Mouse (Mus musculus) myocyte (in vitro differentiated cells): ENCODE measurements at regions not wholly inside any gene's neighbourhood (a gene's known extent, or its start where the extent isn't known, plus 50 kb on each side); places are given as distances from the start of the nearest gene placed in this dataset.

Experiments used
- H3K27me3 ChIP-seq: one replicate; pipeline ENCODE4 v1.6.1; 2011; ENCODE audit not compliant: control insufficient read depth, insufficient read depth, insufficient read length
- H3K36me3 ChIP-seq: one replicate; pipeline ENCODE4 v1.6.1; 2011; ENCODE audit not compliant: control insufficient read depth, insufficient read depth
- H3K4me2 ChIP-seq: one replicate; pipeline ENCODE4 v1.6.1; 2011; ENCODE audit warnings: low read depth, control low read depth
- H3K4me3 ChIP-seq: one replicate; pipeline ENCODE4 v1.5.1; 2011; ENCODE audit warnings: mild to moderate bottlenecking, control low read depth, moderate library complexity
- H3K79me2 ChIP-seq: one replicate; pipeline ENCODE4 v1.6.1; 2011; ENCODE audit not compliant: control insufficient read depth, insufficient read depth
- H3ac ChIP-seq: one replicate; pipeline ENCODE4 v1.6.1; 2011; ENCODE audit not compliant: control insufficient read depth, insufficient read length
- CEBPB ChIP-seq: IDR thresholded peaks from 2 replicates; pipeline ENCODE4 v1.6.1; 2011; ENCODE audit warnings: mild to moderate bottlenecking, moderate library complexity; ENCODE audit not compliant: poor library complexity, insufficient read depth, severe bottlenecking
- E2F4 ChIP-seq: IDR thresholded peaks from one replicate; pipeline ENCODE4 v1.6.1; 2011; ENCODE audit warnings: mild to moderate bottlenecking, control low read depth, moderate library complexity; ENCODE audit not compliant: insufficient read depth
- MAX ChIP-seq: IDR thresholded peaks from one replicate; pipeline ENCODE4 v1.6.1; 2011; ENCODE audit warnings: low read depth, mild to moderate bottlenecking, control low read depth
- MYOD1 ChIP-seq, 3 experiments: IDR thresholded peaks; one replicate each; pipeline ENCODE4 v1.6.1; 2011; ENCODE audit warnings: control low read depth in 2 of 3, low read depth in 2 of 3, mild to moderate bottlenecking in 2 of 3, moderate library complexity in 1 of 3; ENCODE audit not compliant: insufficient read length in 2 of 3, control insufficient read depth in 1 of 3
- MYOG ChIP-seq, 3 experiments: IDR thresholded peaks; one replicate each; pipeline ENCODE4 v1.6.1; 2011; ENCODE audit warnings: control low read depth in 2 of 3, low read depth in 2 of 3, mild to moderate bottlenecking in 2 of 3; ENCODE audit not compliant: insufficient read length in 2 of 3, control insufficient read depth in 1 of 3, insufficient read depth in 1 of 3
- POLR2A ChIP-seq: IDR thresholded peaks from one replicate; pipeline ENCODE4 v1.6.1; 2011; ENCODE audit warnings: low read depth, mild to moderate bottlenecking, control low read depth, moderate library complexity; ENCODE audit not compliant: insufficient read length
- POLR2AphosphoS2 ChIP-seq: IDR thresholded peaks from one replicate; pipeline ENCODE4 v1.6.1; 2011; ENCODE audit warnings: low read depth, control low read depth; ENCODE audit not compliant: insufficient read length
- REST ChIP-seq: IDR thresholded peaks from one replicate; pipeline ENCODE4 v1.6.1; 2011; ENCODE audit warnings: mild to moderate bottlenecking, control low read depth, moderate library complexity; ENCODE audit not compliant: insufficient read depth, insufficient read length
- SRF ChIP-seq: IDR thresholded peaks from one replicate; pipeline ENCODE4 v1.6.1; 2011; ENCODE audit warnings: low read depth; ENCODE audit not compliant: control insufficient read depth, insufficient read length
- TCF12 ChIP-seq: IDR thresholded peaks from one replicate; pipeline ENCODE4 v1.6.1; 2011; ENCODE audit warnings: mild to moderate bottlenecking, control low read depth; ENCODE audit not compliant: poor library complexity, insufficient read depth, severe bottlenecking
- TCF3 ChIP-seq: IDR thresholded peaks from one replicate; pipeline ENCODE4 v1.6.1; 2011; ENCODE audit warnings: low read depth, control low read depth; ENCODE audit not compliant: insufficient read length
- USF1 ChIP-seq: IDR thresholded peaks from one replicate; pipeline ENCODE4 v1.6.1; 2011; ENCODE audit warnings: low read depth, mild to moderate bottlenecking, control low read depth, moderate library complexity

GRCm38 (mm10) chr9:41844616-41845015 lies 279.5 kb downstream of the Sorl1 start:
- H3ac ChIP-seq: no peak overlapping the region
- no peaks in the 10 kb centered on the region for H3K27me3 ChIP-seq
- no peaks in the 10 kb centered on the region for H3K36me3 ChIP-seq
- H3K4me2 ChIP-seq: no peak overlapping the region
- TF ChIP-seq CEBPB (no peak), MYOD1 (IDR thresholded peaks at IDR 0.05; ENCODE audit: control insufficient read depth in 1 of 3, insufficient read length in 2 of 3, low read depth in 2 of 3) (no peak), E2F4 (no peak), POLR2AphosphoS2 (no peak), TCF3 (no peak), MAX (no peak), REST (no peak), USF1 (no peak), SRF (no peak), MYOG (IDR thresholded peaks at IDR 0.05; ENCODE audit: control insufficient read depth in 1 of 3, insufficient read depth in 1 of 3, insufficient read length in 2 of 3, low read depth in 2 of 3) (no peak), POLR2A (no peak), TCF12 (no peak)
- no peak overlapping the region for H3K4me3 ChIP-seq
- H3K79me2 ChIP-seq: no peaks in the 10 kb centered on the region

GRCm38 (mm10) chr9:41834487-41835404 lies 289.4 kb downstream of the Sorl1 start:
- Histone ChIP-seq H3K27me3 (no peaks in the 10 kb centered on the region), H3K36me3 (no peaks in the 10 kb centered on the region), H3K4me3 (no peak overlapping the region), H3K79me2 (no peaks in the 10 kb centered on the region), H3K4me2 (no peak overlapping the region), H3ac (no peak overlapping the region)
- TF ChIP-seq E2F4 (no peak), MYOD1 (IDR thresholded peaks at IDR 0.05; ENCODE audit: control insufficient read depth in 1 of 3, insufficient read length in 2 of 3, low read depth in 2 of 3) (no peak), POLR2A (no peak), USF1 (no peak), POLR2AphosphoS2 (no peak), MAX (no peak), REST (no peak), SRF (no peak), MYOG (IDR thresholded peaks at IDR 0.05; ENCODE audit: control insufficient read depth in 1 of 3, insufficient read depth in 1 of 3, insufficient read length in 2 of 3, low read depth in 2 of 3) (no peak), TCF3 (no peak), TCF12 (no peak), CEBPB (no peak)

- TF ChIP-seq SRF (no peak), MAX (no peak), USF1 (no peak), E2F4 (no peak), POLR2A (no peak), TCF12 (no peak), CEBPB (no peak), MYOG (IDR thresholded peaks at IDR 0.05; ENCODE audit: control insufficient read depth in 1 of 3, insufficient read depth in 1 of 3, insufficient read length in 2 of 3, low read depth in 2 of 3) (no peak), TCF3 (no peak), MYOD1 (IDR thresholded peaks at IDR 0.05; ENCODE audit: control insufficient read depth in 1 of 3, insufficient read length in 2 of 3, low read depth in 2 of 3) (no peak), POLR2AphosphoS2 (no peak), REST (no peak)
- no peak overlapping the region for H3K4me3 ChIP-seq
- no peaks in the 10 kb centered on the region for H3K36me3 ChIP-seq
- H3ac ChIP-seq: no peak overlapping the region
- H3K4me2 ChIP-seq: no peak overlapping the region
- no peaks in the 10 kb centered on the region for H3K79me2 ChIP-seq
- H3K27me3 ChIP-seq: no peaks in the 10 kb centered on the region
Observed at GRCm38 (mm10) chr9:41833408-41833807, 290.7 kb downstream of the Sorl1 start.

GRCm38 (mm10) chr9:41827356-41827755 lies 296.7 kb downstream of the Sorl1 start:
- TF ChIP-seq POLR2A: no peak
- no peak for TF ChIP-seq MYOG (IDR thresholded peaks at IDR 0.05; ENCODE audit: control insufficient read depth in 1 of 3, insufficient read depth in 1 of 3, insufficient read length in 2 of 3, low read depth in 2 of 3)
- TF ChIP-seq REST: no peak
- no peak for TF ChIP-seq MAX
- TF ChIP-seq USF1: no peak
- TF ChIP-seq SRF: no peak
- no peak for TF ChIP-seq MYOD1 (IDR thresholded peaks at IDR 0.05; ENCODE audit: control insufficient read depth in 1 of 3, insufficient read length in 2 of 3, low read depth in 2 of 3)
- no peak for TF ChIP-seq POLR2AphosphoS2
- no peak for TF ChIP-seq E2F4
- no peak for TF ChIP-seq TCF12
- Histone ChIP-seq H3K4me3 (no peak overlapping the region), H3ac (no peak overlapping the region)

More at GRCm38 (mm10) chr9:41827356-41827755, 296.7 kb downstream of the Sorl1 start:
- no peaks in the 10 kb centered on the region for H3K27me3 ChIP-seq
- H3K79me2 ChIP-seq: no peaks in the 10 kb centered on the region
- no peak overlapping the region for H3K4me2 ChIP-seq
- H3K36me3 ChIP-seq: no peaks in the 10 kb centered on the region
